Mouse (Mus musculus): ENCODE results near the gene Gstm5. TPM values are rescaled to one million over a fixed set of nuclear protein-coding genes. Genes with fewer than 3 reads are reported as not detected.

Gstm5 gene
- total and polyA plus RNA-seq, 3 experiments, result 134 to 164 TPM; not detected in 1

- no peak for TF ChIP-seq POLR2AphosphoS2 (IDR thresholded peaks at IDR 0.05; ENCODE audit: low read length)
- TF ChIP-seq KAT2A (conservative IDR thresholded peaks at IDR 0.05; ENCODE audit: low read depth, low read length), result no peak
- TF ChIP-seq ZKSCAN1 (IDR thresholded peaks at IDR 0.05; ENCODE audit: low read depth, low read length), result no peak
- no peak for TF ChIP-seq MAX (IDR thresholded peaks at IDR 0.05; ENCODE audit: low read length)
- no peak for TF ChIP-seq ETS1 (IDR thresholded peaks at IDR 0.05; ENCODE audit: low read depth, low read length)
- no peak for TF ChIP-seq MAFK (IDR thresholded peaks at IDR 0.05; ENCODE audit: borderline replicate concordance, low read depth, low read length)
- TF ChIP-seq TAL1 (IDR thresholded peaks at IDR 0.05; ENCODE audit: low read length), result no peak
- TF ChIP-seq ZNF384 (IDR thresholded peaks at IDR 0.05; ENCODE audit: low read depth, low read length), result no peak
- no peak for TF ChIP-seq ZC3H11A (IDR thresholded peaks at IDR 0.05; ENCODE audit: low read depth, low read length)
- TF ChIP-seq SIN3A (IDR thresholded peaks at IDR 0.05; ENCODE audit: low read length), result no peak
- TF ChIP-seq RAD21 (IDR thresholded peaks at IDR 0.05; ENCODE audit: low read depth, low read length), result no peak
- TF ChIP-seq SMC3 (IDR thresholded peaks at IDR 0.05; ENCODE audit: low read depth, low read length), result no peak
- no peak for TF ChIP-seq E2F4 (IDR thresholded peaks at IDR 0.05; ENCODE audit: borderline replicate concordance, low read depth, low read length)
- no peak for TF ChIP-seq POLR2AphosphoS5 (IDR thresholded peaks at IDR 0.05; ENCODE audit: borderline replicate concordance, low read depth, low read length)
- TF ChIP-seq GABPA (IDR thresholded peaks at IDR 0.05; ENCODE audit: low read depth, low read length), result no peak
- TF ChIP-seq BHLHE40 (IDR thresholded peaks at IDR 0.05; ENCODE audit: borderline replicate concordance, low read depth, low read length), result no peak
- TF ChIP-seq USF1 (IDR thresholded peaks at IDR 0.05; ENCODE audit: low read depth, low read length), result no peak
- no peaks in the 10 kb centered on the region for H3K9me3 ChIP-seq (replicated peaks; ENCODE audit: insufficient read depth, low read length)
- H3K79me2 ChIP-seq (ENCODE audit: control insufficient read depth, insufficient read depth, low read length, poor library complexity), result no peaks in the 10 kb centered on the region
- no peak for DNase-seq (ENCODE audit: low read depth, low spot score)
- H3K36me3 ChIP-seq (ENCODE audit: control insufficient read depth in 1 of 2, insufficient read depth in 2 of 2, low read length in 2 of 2), result no peaks in the 10 kb centered on the region
- H3K4me3 ChIP-seq (ENCODE audit: control insufficient read depth in 1 of 2, insufficient read depth in 1 of 2, low read depth in 2 of 2, low read length in 2 of 2), result no peak overlapping the region
- H3K27ac ChIP-seq (ENCODE audit: control insufficient read depth, low read depth, low read length), result no peak overlapping the region
- H3K9ac ChIP-seq (ENCODE audit: control insufficient read depth, low read depth, low read length, poor library complexity, severe bottlenecking), result no peak overlapping the region
- no peaks in the 10 kb centered on the region for H3K4me1 ChIP-seq (ENCODE audit: control insufficient read depth in 1 of 2, insufficient read depth in 2 of 2, low read length in 2 of 2)
- H3K27me3 ChIP-seq (ENCODE audit: control insufficient read depth in 1 of 2, insufficient read depth in 2 of 2, low read length in 2 of 2), result peaks cover 3 to 8% of the 10 kb centered on the region in 2 experiments
Observed at GRCm38 (mm10) chr3:107853232-107854181, 42.1 kb upstream of the Gstm5 start.

GRCm38 (mm10) chr3:107855368-107855767 is 40.3 kb upstream of the Gstm5 start:
- H3K9ac ChIP-seq (ENCODE audit: control insufficient read depth, low read depth, low read length, poor library complexity, severe bottlenecking), result no peak overlapping the region
- no peaks in the 10 kb centered on the region for H3K9me3 ChIP-seq (replicated peaks; ENCODE audit: insufficient read depth, low read length)
- no peak for DNase-seq (ENCODE audit: low read depth, low spot score)
- H3K79me2 ChIP-seq (ENCODE audit: control insufficient read depth, insufficient read depth, low read length, poor library complexity), result no peaks in the 10 kb centered on the region
- H3K4me3 ChIP-seq (ENCODE audit: control insufficient read depth in 1 of 2, insufficient read depth in 1 of 2, low read depth in 2 of 2, low read length in 2 of 2), result no peak overlapping the region
- H3K27me3 ChIP-seq (ENCODE audit: control insufficient read depth in 1 of 2, insufficient read depth in 2 of 2, low read length in 2 of 2), result peaks cover 3 to 8% of the 10 kb centered on the region in 2 experiments
- TF ChIP-seq MXI1 (IDR thresholded peaks at IDR 0.05; ENCODE audit: low read depth, low read length) (no peak), POLR2AphosphoS2 (IDR thresholded peaks at IDR 0.05; ENCODE audit: low read length) (no peak), MEF2A (IDR thresholded peaks at IDR 0.05; ENCODE audit: extremely low read depth, insufficient replicate concordance, low read depth, low read length, poor library complexity, severe bottlenecking) (no peak), TBP (IDR thresholded peaks at IDR 0.05; ENCODE audit: low read depth, low read length) (no peak), SIN3A (IDR thresholded peaks at IDR 0.05; ENCODE audit: low read length) (no peak), ELF1 (IDR thresholded peaks at IDR 0.05; ENCODE audit: low read depth, low read length) (no peak), USF2 (IDR thresholded peaks at IDR 0.05; ENCODE audit: borderline replicate concordance in 1 of 2, insufficient read depth in 1 of 2, low read depth in 1 of 2, low read length in 2 of 2) (no peak), MAFK (IDR thresholded peaks at IDR 0.05; ENCODE audit: borderline replicate concordance, low read depth, low read length) (no peak)
- H3K27ac ChIP-seq (ENCODE audit: control insufficient read depth, low read depth, low read length), result no peak overlapping the region
- H3K36me3 ChIP-seq (ENCODE audit: control insufficient read depth in 1 of 2, insufficient read depth in 2 of 2, low read length in 2 of 2), result no peaks in the 10 kb centered on the region
- no peaks in the 10 kb centered on the region for H3K4me1 ChIP-seq (ENCODE audit: control insufficient read depth in 1 of 2, insufficient read depth in 2 of 2, low read length in 2 of 2)

All from MEL (cell line).